Mouse (Mus musculus) forebrain, embryonic 11.5 days (tissue): ENCODE data around the gene Serpinf2. TPM values are rescaled to one million over a fixed set of nuclear protein-coding genes. Genes with fewer than 3 reads are reported as not detected.
A peak's percentile ranks its signal among the peaks of the same experiment; 100 is the strongest.

Experiments
- ATAC-seq: fragments of 200-750 bp; cut with Nextera tagmentation; replicated peaks from 2 replicates; pipeline ENCODE4 v1.8.0; 2017; ENCODE audit warnings: moderate TSS enrichment; ENCODE audit not compliant: low FRiP score
- DNase-seq: peaks from one replicate; pipeline ENCODE4 v3.0.0-alpha.2; 2017; ENCODE audit warnings: low spot score
- H3K27ac ChIP-seq: fragments of 300-500 bp; sonication (generic); 2 replicates; pipeline ENCODE4 v1.5.1; 2014; ENCODE audit warnings: low read depth, low read length
- H3K27me3 ChIP-seq: fragments of 300-500 bp; sonication (generic); 2 replicates; pipeline ENCODE4 v1.6.1; 2014; ENCODE audit warnings: mild to moderate bottlenecking, low read length, mixed read lengths; ENCODE audit not compliant: control insufficient read depth, insufficient read depth
- H3K36me3 ChIP-seq: fragments of 300-500 bp; sonication (generic); 2 replicates; pipeline ENCODE4 v1.6.1; 2014; ENCODE audit warnings: mild to moderate bottlenecking, low read length, moderate library complexity, mixed read lengths; ENCODE audit not compliant: control insufficient read depth, insufficient read depth
- H3K4me1 ChIP-seq: fragments of 300-500 bp; sonication (generic); replicated peaks from 2 replicates; pipeline ENCODE4 v1.6.1; 2014; ENCODE audit warnings: low read length, mixed read lengths; ENCODE audit not compliant: control insufficient read depth, insufficient read depth
- H3K4me2 ChIP-seq: fragments of 300-500 bp; sonication (generic); 2 replicates; pipeline ENCODE4 v1.6.1; 2014; ENCODE audit warnings: low read depth, mild to moderate bottlenecking, low read length, moderate library complexity, mixed read lengths; ENCODE audit not compliant: severe bottlenecking
- H3K4me3 ChIP-seq: fragments of 300-500 bp; sonication (generic); 2 replicates; pipeline ENCODE4 v1.5.1; 2014; ENCODE audit warnings: low read depth, low read length
- H3K9ac ChIP-seq: fragments of 300-500 bp; sonication (generic); 2 replicates; pipeline ENCODE4 v1.6.1; 2014; ENCODE audit warnings: low read length
- H3K9me3 ChIP-seq: fragments of 300-500 bp; sonication (generic); 2 replicates; pipeline ENCODE4 v1.6.1; 2016; ENCODE audit warnings: low read length, mixed read lengths; ENCODE audit not compliant: control insufficient read depth
- WGBS: fragments of 180-500 bp; shearing (Covaris S2); extraction: QIAGEN DNeasy Blood & Tissue Kit; methylation state at CpG from one replicate; pipeline ENCODE4 v1.1.7; 2014; 5-methylcytosine and 5-hydroxymethylcytosine counted together
- polyA plus RNA-seq: library from polyadenylated mRNA; unstranded; fragments of >200 nt; fragmentation: Nextera tagmentation; extraction: Ambion mirVana; gene quantifications from 2 replicates; pipeline ENCODE4 v1.2.1, GENCODE M21; 2014

Serpinf2 gene
- polyA plus RNA-seq, 1 experiment from 2014 or later = not detected

DNA sequence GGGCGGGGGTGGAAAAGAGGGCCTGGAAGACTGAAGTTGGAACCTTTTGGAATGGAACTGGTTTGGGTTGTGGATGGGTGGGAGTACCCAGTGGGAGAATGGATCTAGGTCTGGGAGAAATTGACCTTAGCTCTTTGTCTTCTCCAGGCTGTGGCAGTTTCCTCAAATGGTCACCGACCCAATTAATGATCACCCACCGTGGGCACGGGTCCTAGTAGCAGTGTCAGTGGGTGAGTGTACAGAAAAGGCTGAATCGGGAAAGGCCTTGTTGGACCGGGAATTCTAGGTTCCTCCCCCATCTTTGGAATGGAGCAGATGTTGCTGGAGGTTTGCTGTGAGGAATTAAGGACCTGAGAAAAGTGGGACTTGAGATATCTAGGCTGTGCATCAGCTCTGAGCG is 29.0 kb upstream of the Serpinf2 start:
- no peaks in the 10 kb centered on the region for H3K9me3 ChIP-seq
- H3K27ac ChIP-seq = no peak overlapping the region
- WGBS = 60% methylated on average over 7 of the region's 7 CpGs
- peak overlapping the region; percentile 65 for H3K4me2 ChIP-seq
- H3K27me3 ChIP-seq = no peaks in the 10 kb centered on the region
- no peak for ATAC-seq
- peak overlapping the region; percentile 55; the same call in 1 of the 2 replicates for H3K9ac ChIP-seq
- peak overlapping the region; percentile 25 for H3K4me3 ChIP-seq
- H3K4me1 ChIP-seq = 0 out of 2 replicates have a peak, but pooled peaks cover 2% of the 10 kb centered on the region
- H3K36me3 ChIP-seq = no peaks in the 10 kb centered on the region
- no peak for DNase-seq

DNA sequence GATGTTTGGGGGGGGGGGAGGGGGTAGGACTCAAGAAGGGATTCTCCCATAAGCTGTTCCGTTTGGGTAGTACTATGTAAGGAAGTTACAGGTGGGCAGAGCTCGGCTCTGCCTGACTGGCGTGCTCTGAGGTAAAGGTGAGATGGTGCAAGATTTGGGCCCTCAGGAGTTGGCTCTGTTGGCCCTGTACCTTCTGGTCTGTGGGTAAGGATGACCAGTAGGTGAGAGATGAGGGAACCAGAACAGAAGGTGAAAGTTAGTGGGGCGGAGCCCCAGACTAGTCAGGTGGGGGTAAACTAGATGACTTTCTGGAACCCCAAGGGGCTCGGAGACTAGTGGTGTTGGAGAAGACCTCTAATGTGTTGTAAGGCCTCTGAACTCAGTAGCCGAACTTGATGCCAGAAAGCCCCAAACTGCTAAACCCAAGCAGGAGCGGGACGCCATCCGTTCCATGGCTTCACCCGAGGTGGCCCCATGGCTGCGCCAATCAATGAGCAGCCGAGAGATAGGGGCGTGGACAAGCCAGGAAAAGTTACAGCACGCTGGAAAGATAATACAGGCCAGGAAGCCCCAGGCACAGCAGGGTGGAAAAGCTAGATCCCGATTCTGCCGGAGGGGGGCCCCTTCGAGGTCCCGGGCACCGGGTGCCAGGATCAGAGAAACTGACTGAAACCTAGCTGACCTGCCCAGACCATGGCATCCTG is 28.3 kb upstream of the Serpinf2 start:
- no peaks in the 10 kb centered on the region for H3K36me3 ChIP-seq
- H3K4me2 ChIP-seq = peak overlapping the region; percentile 65
- peak overlapping the region; percentile 25 for H3K4me3 ChIP-seq
- H3K27me3 ChIP-seq = no peaks in the 10 kb centered on the region
- H3K9ac ChIP-seq = peak overlapping the region; percentile 55
- no peaks in the 10 kb centered on the region for H3K9me3 ChIP-seq
- H3K27ac ChIP-seq = no peak overlapping the region
- 19% methylated on average over 19 of the region's 19 CpGs for WGBS
- H3K4me1 ChIP-seq = peaks cover 7% of the 10 kb centered on the region; the same call in 1 of the 2 replicates
- peak; percentile 64 for DNase-seq
- peak; percentile 51; the same call in 1 of the 2 replicates for ATAC-seq

DNA sequence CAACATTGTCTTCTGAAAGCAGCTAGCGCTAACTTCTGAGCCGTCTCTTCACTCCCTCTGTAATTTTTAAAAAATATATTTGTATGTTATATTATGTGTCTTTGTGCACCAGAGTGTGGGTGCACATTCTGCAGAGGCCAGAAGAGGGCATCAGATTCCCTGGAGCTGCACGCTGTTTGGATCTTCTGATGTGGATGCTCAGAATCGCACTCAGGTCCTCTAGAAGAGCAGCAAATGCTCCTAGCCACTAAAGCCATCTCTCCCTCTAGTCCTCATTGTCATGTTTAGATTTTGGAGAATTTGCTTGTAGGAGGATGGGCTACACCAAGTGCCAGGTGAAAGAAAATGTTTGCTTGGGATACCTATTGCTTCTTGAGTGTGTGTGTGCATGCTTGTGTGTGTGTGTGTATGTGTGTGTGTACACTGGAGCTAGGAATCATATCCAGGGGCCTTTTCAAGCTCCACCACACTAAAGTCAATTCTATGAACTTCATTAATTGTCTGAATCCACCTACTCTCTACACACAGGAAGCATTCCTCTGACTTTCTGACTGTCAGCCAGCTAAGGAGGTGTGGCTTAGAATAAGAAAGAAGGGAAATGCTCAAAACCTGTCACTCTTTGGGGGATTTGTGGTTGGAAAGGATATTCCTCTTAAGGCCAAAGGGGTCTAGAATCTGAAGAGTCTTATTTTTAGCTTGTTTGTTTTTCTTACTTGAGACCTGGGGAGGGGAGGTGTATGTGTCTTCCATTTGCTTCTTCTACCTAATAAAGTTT is 27.5 kb upstream of the Serpinf2 start:
- ATAC-seq (no peak), DNase-seq (no peak)
- peaks cover 14% of the 10 kb centered on the region for H3K4me1 ChIP-seq
- no peak overlapping the region for H3K27ac ChIP-seq
- no peak overlapping the region for H3K9ac ChIP-seq
- no peak overlapping the region for H3K4me2 ChIP-seq
- no peaks in the 10 kb centered on the region for H3K9me3 ChIP-seq
- no peaks in the 10 kb centered on the region for H3K36me3 ChIP-seq
- over 99% methylated on average over 4 of the region's 4 CpGs for WGBS
- no peaks in the 10 kb centered on the region for H3K27me3 ChIP-seq
- no peak overlapping the region for H3K4me3 ChIP-seq

DNA sequence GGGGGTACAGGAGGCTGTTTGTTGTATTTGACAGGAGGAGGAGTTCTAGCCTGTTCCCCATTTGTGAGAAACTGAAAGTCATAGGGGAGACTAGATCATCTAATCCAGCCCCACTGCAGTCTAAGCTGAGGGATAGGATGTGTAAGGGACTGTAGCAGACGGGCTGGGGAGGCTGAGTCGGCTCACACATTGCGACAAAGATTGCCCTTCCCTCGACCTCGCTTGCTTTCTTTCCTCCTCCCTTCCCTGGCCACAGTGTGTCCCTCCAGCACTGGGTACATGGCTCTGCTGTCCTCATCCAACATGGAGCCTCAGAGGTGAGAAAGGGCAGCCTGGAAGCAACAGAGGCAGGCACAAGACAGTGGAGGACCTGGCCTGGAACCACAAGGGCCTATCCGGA is 25.7 kb upstream of the Serpinf2 start:
- Histone ChIP-seq H3K36me3 (no peaks in the 10 kb centered on the region), H3K9me3 (no peaks in the 10 kb centered on the region), H3K4me3 (no peak overlapping the region), H3K27me3 (no peaks in the 10 kb centered on the region), H3K9ac (no peak overlapping the region), H3K4me2 (no peak overlapping the region), H3K27ac (no peak overlapping the region), H3K4me1 (peaks cover 17% of the 10 kb centered on the region)
- ATAC-seq (no peak), DNase-seq (no peak)
- WGBS = 81% methylated on average over 6 of the region's 6 CpGs

DNA sequence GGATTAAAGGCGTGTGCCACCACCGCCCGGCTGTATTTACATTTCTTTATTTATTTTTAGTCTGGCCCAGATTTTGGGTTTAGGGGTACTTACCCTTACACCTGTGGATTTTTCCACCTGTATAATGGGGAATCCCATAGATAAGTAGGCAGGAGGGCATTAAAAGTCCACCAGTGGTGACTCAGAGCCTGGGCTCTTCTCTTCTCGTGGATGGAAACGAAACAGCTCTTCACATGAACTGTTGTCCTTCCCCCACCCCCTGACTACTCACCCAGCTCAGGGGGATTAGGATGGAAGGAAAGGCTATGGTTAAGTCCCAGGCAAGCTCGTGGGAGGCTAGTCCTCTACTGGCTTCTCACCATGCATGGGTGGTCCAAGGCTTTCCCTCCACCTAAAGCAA is 25.0 kb upstream of the Serpinf2 start:
- WGBS = 87% methylated on average over 6 of the region's 6 CpGs
- no peaks in the 10 kb centered on the region for H3K36me3 ChIP-seq
- DNase-seq = no peak

DNA sequence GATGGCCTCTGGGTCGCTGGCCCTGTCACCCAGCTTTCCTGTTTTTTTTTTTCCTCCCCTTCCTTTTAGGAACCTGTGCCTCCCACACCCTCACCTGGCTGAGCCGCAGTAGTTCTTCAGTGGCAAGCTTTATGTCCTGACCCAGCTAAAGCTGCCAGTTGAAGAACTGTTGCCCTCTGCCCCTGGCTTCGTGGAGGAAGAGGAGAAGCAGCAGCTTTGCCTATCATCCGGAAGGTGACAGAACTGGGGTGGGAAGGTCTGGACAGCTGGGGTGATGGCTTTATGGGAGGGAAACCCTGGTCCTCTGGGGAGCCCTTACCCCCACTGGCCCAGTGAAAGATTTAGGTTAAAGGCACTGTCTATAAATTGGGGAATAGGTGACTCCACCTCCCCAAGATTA is 24.2 kb upstream of the Serpinf2 start:
- H3K9ac ChIP-seq = no peak overlapping the region
- peaks cover 17% of the 10 kb centered on the region for H3K4me1 ChIP-seq
- no peak overlapping the region for H3K4me3 ChIP-seq
- H3K27me3 ChIP-seq = no peaks in the 10 kb centered on the region
- no peaks in the 10 kb centered on the region for H3K36me3 ChIP-seq
- DNase-seq (no peak), ATAC-seq (no peak)
- H3K9me3 ChIP-seq = no peaks in the 10 kb centered on the region
- 87% methylated on average over 4 of the region's 4 CpGs for WGBS
- no peak overlapping the region for H3K4me2 ChIP-seq
- H3K27ac ChIP-seq = no peak overlapping the region

More for the DNA sequence above, 25.0 kb upstream of the Serpinf2 start:
- Histone ChIP-seq H3K4me3 (no peak overlapping the region), H3K27ac (no peak overlapping the region), H3K4me2 (no peak overlapping the region), H3K27me3 (no peaks in the 10 kb centered on the region), H3K4me1 (peaks cover 17% of the 10 kb centered on the region), H3K9me3 (no peaks in the 10 kb centered on the region), H3K9ac (no peak overlapping the region)
- ATAC-seq = no peak

DNA sequence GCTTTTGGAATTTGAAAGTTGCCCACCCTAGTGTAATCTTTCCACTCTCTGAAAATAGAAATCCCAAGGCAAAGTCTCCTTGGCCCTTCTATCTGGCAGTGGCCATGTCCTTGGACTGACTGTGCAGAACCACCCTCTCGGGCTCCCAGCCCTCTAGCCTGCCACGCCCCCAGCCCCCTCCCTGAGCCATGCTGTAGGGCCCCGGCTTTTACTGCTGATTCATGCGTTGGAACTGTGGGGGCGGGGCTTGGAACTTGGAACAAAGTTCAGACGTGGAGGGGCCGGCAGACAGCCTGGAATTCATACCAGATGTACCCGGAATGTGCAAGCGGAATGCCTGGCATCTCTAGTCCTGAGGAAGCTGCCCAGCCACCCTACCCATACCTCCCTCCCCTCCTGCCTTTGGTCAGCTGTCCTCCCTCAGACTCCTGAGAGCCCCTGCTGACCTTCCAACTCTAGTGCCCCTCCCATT is 23.5 kb upstream of the Serpinf2 start:
- no peak overlapping the region for H3K27ac ChIP-seq
- 5% methylated on average over 9 of the region's 9 CpGs for WGBS
- no peaks in the 10 kb centered on the region for H3K9me3 ChIP-seq
- peak overlapping the region; percentile 91; the same call in 1 of the 2 replicates for H3K4me2 ChIP-seq
- peak overlapping the region; percentile 51; the same call in 1 of the 2 replicates for H3K9ac ChIP-seq
- ATAC-seq (no peak), DNase-seq (peak; percentile 88)
- H3K4me3 ChIP-seq = peak overlapping the region; percentile 60
- H3K4me1 ChIP-seq = peaks cover 16% of the 10 kb centered on the region
- H3K36me3 ChIP-seq = no peaks in the 10 kb centered on the region
- H3K27me3 ChIP-seq = no peaks in the 10 kb centered on the region

DNA sequence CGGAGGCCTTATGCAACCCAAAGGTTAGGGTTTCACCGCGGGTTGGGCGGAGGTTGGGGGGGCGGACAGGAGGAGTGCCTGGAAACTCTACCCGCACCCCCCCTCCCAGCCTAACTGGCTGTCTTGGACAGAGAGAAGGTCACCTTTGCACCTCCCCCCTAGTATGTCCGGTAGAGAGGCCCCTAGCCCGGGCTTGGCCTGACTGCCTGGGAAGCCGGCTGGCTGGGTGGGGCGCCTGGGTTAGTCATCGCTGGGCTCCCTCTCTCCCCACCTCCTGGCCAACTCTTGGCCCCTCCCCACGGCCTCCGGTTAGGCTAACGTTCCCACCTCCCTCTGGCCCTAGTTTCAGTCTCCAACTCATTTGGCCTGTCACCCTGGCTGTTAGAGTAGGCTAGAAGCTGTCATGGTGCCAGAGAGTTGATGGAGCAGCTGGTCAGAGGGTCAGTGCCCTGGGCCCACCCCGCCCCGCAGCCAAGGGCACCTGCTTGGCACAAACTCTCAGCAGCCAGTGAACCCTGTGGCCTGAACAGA is 22.9 kb upstream of the Serpinf2 start:
- H3K9ac ChIP-seq = peak overlapping the region; percentile 51
- DNase-seq = peak; percentile 75
- H3K36me3 ChIP-seq = no peaks in the 10 kb centered on the region
- H3K27ac ChIP-seq = 0 out of 2 replicates have a peak overlapping the region, but pooled peaks have one; percentile 18
- H3K4me2 ChIP-seq = peak overlapping the region; percentile 91
- H3K4me1 ChIP-seq = peaks cover 16% of the 10 kb centered on the region
- no peaks in the 10 kb centered on the region for H3K27me3 ChIP-seq
- ATAC-seq = no peak
- H3K4me3 ChIP-seq = peak overlapping the region; percentile 60
- H3K9me3 ChIP-seq = no peaks in the 10 kb centered on the region
- 5% methylated on average over 15 of the region's 16 CpGs for WGBS
